Mouse (Mus musculus) stomach, postnatal 0 days (tissue): ENCODE data around the gene Slc2a13.

ENCODE experiments used
- CTCF ChIP-seq: IDR thresholded peaks from 2 replicates; pipeline ENCODE4 v1.5.1; 2016; ENCODE audit warnings: antibody characterized with exemption, low read depth, mild to moderate bottlenecking, moderate library complexity
- EP300 ChIP-seq: optimal IDR thresholded peaks from 2 replicates; pipeline ENCODE3; 2016; ENCODE audit warnings: antibody characterized with exemption

GRCm38 (mm10) chr15:91425426-91425825 is 147.6 kb downstream of the Slc2a13 start:
- TF ChIP-seq EP300 = no peak
- TF ChIP-seq CTCF = no peak
